In the genomic region with DNA sequence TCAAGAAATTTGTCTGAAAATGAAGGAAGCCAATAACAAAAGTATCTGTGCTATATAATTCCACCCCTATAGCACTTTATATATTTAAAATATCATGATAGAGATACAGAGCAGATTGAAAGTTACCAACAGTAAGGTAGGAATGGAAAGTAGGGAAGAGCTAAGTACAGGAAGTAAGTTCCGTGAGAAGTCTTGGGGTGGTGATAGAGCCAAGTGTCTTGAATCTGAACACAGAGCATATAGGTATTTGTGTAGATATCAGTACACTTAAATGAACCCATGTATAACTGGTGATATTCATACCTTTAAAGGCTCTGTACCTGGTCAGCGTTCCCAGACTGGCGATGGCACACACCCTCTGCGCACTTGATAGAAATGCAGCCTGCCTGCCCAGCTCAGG, we compare ENCODE assay signal across 49 mouse cellular contexts. TPM values are rescaled to one million over a fixed set of nuclear protein-coding genes. Genes with fewer than 3 reads are reported as not detected.
"Had no signal": no experiment of that assay in that cellular context is flagged by ENCODE, and none has a peak within 500 bp of the region (broad histone marks: within the 10 kb centered on the region; RNA-seq: fewer than 3 reads in every experiment).

No protein-coding gene starts in this region.

- H3K4me2 ChIP-seq: heart, embryonic 11.5 days; heart, embryonic 12.5 days; heart, embryonic 13.5 days; heart, embryonic 15.5 days; hindbrain, embryonic 12.5 days; hindbrain, embryonic 13.5 days; hindbrain, embryonic 14.5 days; hindbrain, embryonic 15.5 days; intestine, embryonic 15.5 days; kidney, embryonic 15.5 days had no signal

- ATAC-seq: hindbrain, embryonic 16.5 days; hindbrain, postnatal 0 days; inflammation-experienced regulatory T-cells, adult 6 months; intestine, embryonic 15.5 days; intestine, embryonic 16.5 days; intestine, postnatal 0 days had no signal

- H3K27ac ChIP-seq: heart, embryonic 10.5 days; heart, embryonic 13.5 days; heart, embryonic 15.5 days; hindbrain, embryonic 10.5 days; hindbrain, embryonic 12.5 days; hindbrain, embryonic 13.5 days; hindbrain, embryonic 14.5 days; hindbrain, embryonic 15.5 days; hindbrain, postnatal 0 days; intestine, embryonic 15.5 days; kidney, embryonic 15.5 days; kidney, postnatal 0 days had no signal

- DNase-seq: heart, postnatal 10 days; heart, postnatal 14 days; heart, postnatal 36 days; heart, postnatal 4 days; kidney, adult 11 months; kidney, adult 18-20 months; kidney, adult 2 months; kidney, adult 8-10 months; kidney, adult 9 months; kidney, postnatal 10 days; kidney, postnatal 14 days; kidney, postnatal 25 days; kidney, postnatal 36 days; kidney, postnatal 4 days; layer of hippocampus, adult 9-11 months; layer of hippocampus, postnatal 36 days had no signal

- H3K27me3 ChIP-seq: heart, embryonic 12.5 days; heart, embryonic 13.5 days; heart, embryonic 15.5 days; hindbrain, embryonic 12.5 days; hindbrain, embryonic 13.5 days; hindbrain, embryonic 15.5 days; intestine, embryonic 15.5 days; kidney, embryonic 15.5 days had no signal

- H3K4me3 ChIP-seq: heart, embryonic 10.5 days; heart, embryonic 12.5 days; heart, embryonic 13.5 days; heart, embryonic 15.5 days; hindbrain, embryonic 10.5 days; hindbrain, embryonic 12.5 days; hindbrain, embryonic 13.5 days; hindbrain, embryonic 15.5 days; intestine, embryonic 15.5 days; kidney, embryonic 15.5 days; layer of hippocampus, adult 2 months had no signal

- H3K9ac ChIP-seq: heart, embryonic 12.5 days; heart, embryonic 13.5 days; heart, embryonic 15.5 days; hindbrain, embryonic 12.5 days; hindbrain, embryonic 13.5 days; hindbrain, embryonic 14.5 days; hindbrain, embryonic 15.5 days; intestine, embryonic 15.5 days; kidney, embryonic 15.5 days had no signal

- H3K36me3 ChIP-seq: heart, embryonic 10.5 days; heart, embryonic 12.5 days; heart, embryonic 13.5 days; heart, embryonic 15.5 days; hindbrain, embryonic 10.5 days; hindbrain, embryonic 12.5 days; hindbrain, embryonic 13.5 days; hindbrain, embryonic 15.5 days; intestine, embryonic 15.5 days; kidney, embryonic 15.5 days had no signal

- H3K9me3 ChIP-seq: heart, embryonic 10.5 days; heart, embryonic 12.5 days; heart, embryonic 13.5 days; heart, embryonic 15.5 days; hindbrain, embryonic 10.5 days; hindbrain, embryonic 12.5 days; hindbrain, embryonic 13.5 days; hindbrain, embryonic 15.5 days; intestine, embryonic 15.5 days; kidney, embryonic 15.5 days had no signal

RNA-seq across cellular contexts. Expression of gene Erv3, which starts 9.5 kb away (rescaled TPM):
- total RNA-seq: heart, postnatal 10 days; heart, postnatal 14 days; heart, postnatal 25 days; heart, postnatal 36 days; heart, postnatal 4 days; hematopoietic stem cell, adult 5-6 weeks; hindbrain, postnatal 0 days had no signal
- polyA plus RNA-seq: heart, embryonic 10.5 days; heart, embryonic 11.5 days; heart, embryonic 12.5 days; heart, embryonic 13.5 days; heart, embryonic 14.5 days; heart, embryonic 15.5 days; heart, embryonic 16.5 days; heart, postnatal 0 days; hindbrain, embryonic 11.5 days; hindbrain, embryonic 12.5 days; hindbrain, embryonic 13.5 days; hindbrain, embryonic 15.5 days; hindbrain, embryonic 16.5 days; inflammation-experienced regulatory T-cells, adult 6 months; intestine, embryonic 14.5 days; intestine, embryonic 15.5 days; intestine, embryonic 16.5 days; intestine, postnatal 0 days; kidney, adult 2 months; kidney, embryonic 14.5 days; kidney, embryonic 15.5 days; kidney, embryonic 16.5 days; kidney, postnatal 0 days; large intestine, adult 2 months had no signal

RNA-seq across cellular contexts. Expression of gene Prn, which starts 59.7 kb away (rescaled TPM):
- total RNA-seq: hematopoietic stem cell, adult 5-6 weeks; hindbrain, postnatal 0 days; layer of hippocampus, adult 18-20 months; layer of hippocampus, adult 2 months; layer of hippocampus, postnatal 14 days; layer of hippocampus, postnatal 25 days; layer of hippocampus, postnatal 36 days; left cerebral cortex, adult 18-20 months had no signal
- polyA plus RNA-seq: heart, embryonic 11.5 days; heart, embryonic 13.5 days; heart, embryonic 14.5 days; heart, embryonic 15.5 days; heart, embryonic 16.5 days; heart, postnatal 0 days; hindbrain, embryonic 10.5 days; hindbrain, embryonic 11.5 days; hindbrain, embryonic 12.5 days; hindbrain, embryonic 13.5 days; hindbrain, embryonic 14.5 days; hindbrain, embryonic 15.5 days; hindbrain, embryonic 16.5 days; inflammation-experienced regulatory T-cells, adult 6 months; intestine, embryonic 14.5 days; intestine, embryonic 16.5 days; intestine, postnatal 0 days; kidney, adult 2 months; kidney, embryonic 14.5 days; kidney, embryonic 15.5 days; large intestine, adult 2 months had no signal
